Comparison of ENCODE assay signal across 8 mouse cellular contexts in the genomic region with DNA sequence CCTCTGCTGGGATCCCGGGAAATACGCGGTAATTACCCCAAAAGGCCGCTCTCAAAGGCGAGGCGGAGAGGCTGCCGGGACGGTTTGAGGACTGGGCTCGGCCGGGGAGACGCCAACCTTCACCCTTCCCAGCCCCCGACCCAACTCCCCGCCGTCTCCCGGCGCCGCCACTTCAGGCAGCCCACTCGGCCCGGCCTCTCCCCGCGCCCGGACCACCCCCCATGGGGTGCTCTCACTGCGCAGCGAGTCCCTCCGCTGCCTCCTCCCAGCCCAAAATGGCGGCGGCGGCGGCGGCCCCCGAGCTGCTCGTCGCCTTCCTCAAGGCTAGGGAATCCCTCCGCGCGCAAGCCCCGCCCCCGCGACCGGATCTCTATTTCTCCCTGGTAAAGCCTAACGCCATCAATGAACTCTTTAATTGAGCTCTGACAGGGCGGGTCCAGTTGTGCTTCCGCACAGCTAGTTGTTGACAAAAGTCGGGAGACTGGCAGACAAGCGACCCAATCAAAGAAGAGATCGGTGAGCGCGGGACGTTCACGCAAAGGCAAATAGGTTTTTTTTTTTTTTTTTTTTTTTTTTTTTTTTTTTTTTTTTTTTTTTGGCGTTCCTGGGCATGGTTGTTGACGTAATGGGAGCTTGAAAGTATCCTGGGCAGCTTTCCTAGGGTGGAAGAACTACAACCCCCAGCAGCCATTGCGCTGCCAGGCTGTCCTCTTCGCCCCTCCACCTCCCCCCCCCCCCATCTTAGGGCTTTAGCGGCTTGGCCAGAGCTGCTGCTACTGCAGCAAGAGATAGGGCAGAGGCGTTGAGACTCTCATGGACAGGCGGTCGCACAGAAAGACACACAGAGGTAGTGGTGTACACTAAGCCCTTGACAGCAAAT. TPM values are rescaled to one million over a fixed set of nuclear protein-coding genes. Genes with fewer than 3 reads are reported as not detected.
DNase-seq lines count a peak whose midpoint lies in the region; ATAC-seq and TF ChIP-seq lines count a peak whose summit lies in the region.

No protein-coding gene starts in this region.

- peak overlapping the region; percentile 89 for H3K4me2 ChIP-seq in forebrain, embryonic 15.5 days (replicated peaks)

- intact Hi-C loops in heart, postnatal 25 days (cut with DNase I), result loop anchor here (1.0 kb wide), 1 partner anchor 15 kb away; no protein-coding TSS in a partner anchor

- peak; percentile 94 for ATAC-seq in forebrain, embryonic 15.5 days (replicated peaks)
- peak; percentile 96 for ATAC-seq in neutrophil, adult 5-6 weeks (ENCODE audit: extremely low read depth, insufficient number of reproducible peaks, low FRiP score, poor library complexity, severe bottlenecking)

- H3K9me3 ChIP-seq in ES-E14 (ENCODE audit: control insufficient read depth, insufficient read depth, low read depth, low read length), result no peaks in the 10 kb centered on the region
- H3K9me3 ChIP-seq in forebrain, embryonic 15.5 days, result no peaks in the 10 kb centered on the region

- H3K36me3 ChIP-seq in ES-E14 (ENCODE audit: control insufficient read depth, insufficient read depth, low read length, poor library complexity, severe bottlenecking), result no peaks in the 10 kb centered on the region
- no peaks in the 10 kb centered on the region for H3K36me3 ChIP-seq in forebrain, embryonic 15.5 days

- peak overlapping the region; percentile 82 to 93 for H3K4me3 ChIP-seq in ES-E14 (ENCODE audit: insufficient read depth in 1 of 2, low read depth in 1 of 2, low read length in 2 of 2, poor library complexity in 1 of 2, severe bottlenecking in 1 of 2)
- H3K4me3 ChIP-seq in forebrain, embryonic 15.5 days, result peak overlapping the region; percentile 96
- H3K4me3 ChIP-seq in lung, adult 2 months (replicated peaks; ENCODE audit: extremely low read depth, low read depth, low read length), result peak overlapping the region; percentile 84

- WGBS in forebrain, embryonic 15.5 days, result under 1% methylated on average over 58 of the region's 58 CpGs
- 1% methylated on average over 57 of the region's 58 CpGs for WGBS in lung, adult 2 months

- H3K27ac ChIP-seq in ES-E14 (ENCODE audit: insufficient read depth, low read depth, low read length, poor library complexity, severe bottlenecking), result peak overlapping the region; percentile 92
- H3K27ac ChIP-seq in forebrain, embryonic 15.5 days (replicated peaks), result peak overlapping the region; percentile 95

- H3K4me1 ChIP-seq in ES-E14 (ENCODE audit: control insufficient read depth in 2 of 2, insufficient read depth in 2 of 2, low read length in 2 of 2, poor library complexity in 1 of 2), result peaks cover 4 to 13% of the 10 kb centered on the region in 2 experiments; a peak in 1 of 4 replicates
- peaks cover 38% of the 10 kb centered on the region for H3K4me1 ChIP-seq in forebrain, embryonic 15.5 days
- peaks cover 11% of the 10 kb centered on the region; the same call in 1 of the 2 replicates for H3K4me1 ChIP-seq in lung, adult 2 months (ENCODE audit: control insufficient read depth, insufficient read depth, low read length)

- TF ChIP-seq CTCF in lung, adult 2 months (IDR thresholded peaks at IDR 0.05; ENCODE audit: insufficient read depth, low read length), result no peak

- in situ Hi-C loops in ES-E14 (cut with MboI; ENCODE audit: low sequenced_read_pairs in 2 of 2, unreplicated experiment in 2 of 2), result no loop called here

- TF ChIP-seq POLR2A in lung, adult 2 months (IDR thresholded peaks at IDR 0.05; ENCODE audit: borderline replicate concordance, extremely low read depth, low read depth, low read length), result peak; percentile 82; the same call in 1 of the 2 replicates

- DNase-seq in ES-E14 (ENCODE audit: low read depth, low spot score), result peak; percentile 100
- DNase-seq in cerebellum, adult 11-12 months, result peak; percentile 100
- DNase-seq in heart, postnatal 25 days (ENCODE audit: low spot score), result peak; percentile 99
- DNase-seq in layer of hippocampus, adult 18-20 months (ENCODE audit: low spot score in 2 of 2), result peak; percentile 99 to 100
- DNase-seq in lung, adult 2 months, result peak; percentile 100
- peak; percentile 98 to 100 for DNase-seq in thymus, adult 18-20 months

- H3K9ac ChIP-seq in ES-E14 (ENCODE audit: insufficient read depth, low read depth, low read length, poor library complexity, severe bottlenecking), result peak overlapping the region; percentile 98
- peak overlapping the region; percentile 100 for H3K9ac ChIP-seq in forebrain, embryonic 15.5 days (replicated peaks)

- H3K27me3 ChIP-seq in forebrain, embryonic 15.5 days, result no peaks in the 10 kb centered on the region

TF ChIP-seq in ES-E14, 5 proteins besides CTCF, POLR2A, EP300 and RAD21:
- TF ChIP-seq ZNF384 (IDR thresholded peaks at IDR 0.05; ENCODE audit: low read depth, low read length) (peak; percentile 100), MAFK (IDR thresholded peaks at IDR 0.05; ENCODE audit: insufficient read depth, low read depth, low read length) (no peak), CHD2 (IDR thresholded peaks at IDR 0.05; ENCODE audit: low read depth, low read length) (peak; percentile 87), ZC3H11A (IDR thresholded peaks at IDR 0.05; ENCODE audit: borderline replicate concordance, low read depth, low read length) (no peak), HCFC1 (IDR thresholded peaks at IDR 0.05; ENCODE audit: borderline replicate concordance, insufficient read depth, low read length) (peak; percentile 88)

RNA-seq across cellular contexts. Expression of a gene that starts 0.6 kb away (rescaled TPM):
- 8.5 and 9.7 TPM in 2 replicates for total RNA-seq in ES-E14 (2012; rRNA removed)
- polyA plus RNA-seq in forebrain, embryonic 15.5 days (2015; fragmentation: Nextera tagmentation; extraction: Ambion mirVana), result 20.8 and 23.8 TPM in 2 replicates
- 1 to 10 TPM; 1.3 to 2.3 TPM for total RNA-seq in heart, postnatal 25 days (2021)
- 10 to 100 TPM; 11.2 to 12.5 TPM for total RNA-seq in layer of hippocampus, adult 18-20 months (2021)
- 2.9 and 4.7 TPM in 2 replicates for polyA plus RNA-seq in lung, adult 2 months (2012; rRNA removed)
- total RNA-seq in neutrophil, adult 5-6 weeks (2017), result 1.1 and 1.5 TPM in 2 replicates

RNA-seq across cellular contexts. Expression of a gene that starts 16.8 kb away (rescaled TPM):
- 20.0 and 29.1 TPM in 2 replicates for total RNA-seq in ES-E14 (2012; rRNA removed)
- polyA plus RNA-seq in forebrain, embryonic 15.5 days (2015; fragmentation: Nextera tagmentation; extraction: Ambion mirVana), result 3.4 and 3.8 TPM in 2 replicates
- 10 to 100 TPM; 17.5 to 18.8 TPM for total RNA-seq in heart, postnatal 25 days (2021)
- 10 to 100 TPM; 53.7 to 57.3 TPM for total RNA-seq in layer of hippocampus, adult 18-20 months (2021)
- polyA plus RNA-seq in lung, adult 2 months (2012; rRNA removed), result 15.2 and 16.0 TPM in 2 replicates
- 103 and 105 TPM in 2 replicates for total RNA-seq in neutrophil, adult 5-6 weeks (2017)

RNA-seq across cellular contexts. Expression of a gene that starts 31.3 kb away (rescaled TPM):
- total RNA-seq in ES-E14 (2012; rRNA removed), result 14.0 and 19.7 TPM in 2 replicates
- polyA plus RNA-seq in forebrain, embryonic 15.5 days (2015; fragmentation: Nextera tagmentation; extraction: Ambion mirVana), result 14.6 and 14.8 TPM in 2 replicates
- 10 to 100 TPM; 36.7 to 39.0 TPM for total RNA-seq in heart, postnatal 25 days (2021)
- 10 to 100 TPM; 75.1 to 90.2 TPM for total RNA-seq in layer of hippocampus, adult 18-20 months (2021)
- 41.1 and 46.5 TPM in 2 replicates for polyA plus RNA-seq in lung, adult 2 months (2012; rRNA removed)
- total RNA-seq in neutrophil, adult 5-6 weeks (2017), result 21.1 and 29.3 TPM in 2 replicates

RNA-seq across cellular contexts. Expression of a gene that starts 31.4 kb away (rescaled TPM):
- total RNA-seq in ES-E14 (2012; rRNA removed), result 8.0 and 13.2 TPM in 2 replicates
- 1.9 and 2.3 TPM in 2 replicates for polyA plus RNA-seq in forebrain, embryonic 15.5 days (2015; fragmentation: Nextera tagmentation; extraction: Ambion mirVana)
- 10 to 100 TPM; 14.7 to 16.3 TPM for total RNA-seq in heart, postnatal 25 days (2021)
- total RNA-seq in layer of hippocampus, adult 18-20 months (2021), result 10 to 100 TPM; 11.0 TPM
- polyA plus RNA-seq in lung, adult 2 months (2012; rRNA removed), result 11.0 and 17.2 TPM in 2 replicates
- 0.12 and 0.61 TPM in 2 replicates for total RNA-seq in neutrophil, adult 5-6 weeks (2017)

RNA-seq across cellular contexts. Expression of a gene that starts 38.1 kb away (rescaled TPM):
- 0.94 and 1.9 TPM in 2 replicates for total RNA-seq in ES-E14 (2012; rRNA removed)
- 1.7 and 3.1 TPM in 2 replicates for polyA plus RNA-seq in forebrain, embryonic 15.5 days (2015; fragmentation: Nextera tagmentation; extraction: Ambion mirVana)
- total RNA-seq in heart, postnatal 25 days (2021), result 10 to 100 TPM; 15.1 to 18.2 TPM
- 100 to 1,000 TPM; 132 to 148 TPM for total RNA-seq in layer of hippocampus, adult 18-20 months (2021)
- polyA plus RNA-seq in lung, adult 2 months (2012; rRNA removed), result 26.4 and 31.7 TPM in 2 replicates
- total RNA-seq in neutrophil, adult 5-6 weeks (2017), result 383 and 400 TPM in 2 replicates

Comparison
In these comparisons a context has a peak if more than half of its experiments do, and no peak if none do; other contexts are left out.
1. Peak in every context shown above with its lines: DNase-seq, ATAC-seq, H3K4me3 ChIP-seq and H3K27ac ChIP-seq.